Mouse (Mus musculus) left cerebral cortex, adult 9 months (tissue): ENCODE results near the gene Tmem243.
"Not testable (repeated sequence)": the region's sequence is repeated elsewhere in the genome, so short reads cannot be mapped to it uniquely, and the experiment has no call there.

Experiments
- DNase-seq, 2 experiments: peaks; one replicate each; pipeline ENCODE4 v3.0.0; 2022; ENCODE audit warnings: low spot score in 2 of 2

The Tmem243 gene

DNA sequence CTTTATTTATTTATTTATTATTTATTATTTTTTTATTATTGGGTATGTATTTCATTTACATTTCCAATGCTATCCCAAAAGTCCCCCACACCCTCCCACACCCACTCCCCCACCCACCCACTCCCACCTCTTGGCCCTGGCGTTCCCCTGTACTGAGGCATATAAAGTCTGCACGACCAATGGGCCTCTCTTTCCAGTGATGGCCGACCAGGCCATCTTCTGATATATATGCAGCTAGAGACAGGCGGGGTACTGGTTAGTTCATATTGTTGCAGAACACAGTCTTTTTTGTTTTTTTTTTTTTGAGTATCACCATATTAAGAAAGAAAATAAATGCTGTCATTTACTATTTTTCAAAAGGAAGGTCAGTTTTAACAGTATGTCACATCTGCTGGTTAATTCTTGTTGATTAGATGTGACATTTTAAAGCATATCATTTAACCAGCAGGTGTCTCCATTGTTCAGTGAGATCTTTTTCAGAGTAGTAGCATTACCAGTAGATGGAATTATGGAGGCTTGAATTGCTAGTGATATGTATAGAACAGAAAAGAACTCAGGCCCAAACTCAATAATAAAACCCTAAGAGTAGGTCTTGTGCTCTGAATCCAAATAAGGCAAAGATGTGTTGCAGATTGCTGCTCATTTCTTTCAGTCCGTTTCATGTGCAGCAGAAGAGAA, 69.0 kb downstream of the Tmem243 start:
- not testable (repeated sequence) for DNase-seq

DNA sequence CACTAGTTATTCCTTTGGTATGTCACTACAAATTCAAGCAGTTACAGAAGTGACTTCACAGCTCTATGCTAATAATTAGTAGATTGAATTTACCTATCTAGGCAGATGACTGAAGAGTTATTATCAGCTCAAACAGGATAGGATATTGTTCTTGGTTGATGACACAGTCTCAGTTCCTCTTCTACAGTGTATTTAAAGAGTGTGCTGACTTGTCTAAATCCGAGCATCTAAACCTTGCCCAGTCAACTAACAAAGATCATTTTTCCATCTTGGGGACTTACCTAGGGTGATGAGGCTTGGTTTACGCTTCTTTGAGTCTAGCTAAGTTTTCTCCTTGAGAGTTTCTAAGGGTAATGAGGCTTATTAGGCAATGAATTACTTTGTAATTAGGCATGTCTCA, 72.8 kb downstream of the Tmem243 start:
- no peak for DNase-seq

DNA sequence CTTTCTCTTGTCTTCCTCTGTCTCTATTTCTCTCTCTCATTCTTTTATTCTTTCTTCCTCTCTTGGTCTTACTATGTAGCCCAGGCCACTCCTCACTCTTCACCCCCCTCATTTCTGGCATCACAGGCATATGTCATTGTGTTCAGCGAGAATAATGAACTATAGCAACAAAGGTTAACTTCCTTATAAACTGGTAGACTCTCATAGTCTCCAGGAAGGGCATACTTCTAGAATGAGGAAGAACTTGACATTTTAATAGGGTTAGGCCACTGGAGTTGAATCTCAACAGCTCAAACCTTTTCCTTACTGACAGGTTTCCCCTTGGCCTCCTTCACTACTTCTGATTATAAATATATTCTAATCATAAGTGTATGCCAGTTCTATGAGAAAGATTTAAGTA, 86.0 kb downstream of the Tmem243 start:
- no peak for DNase-seq
